Mouse (Mus musculus): Measurements from ENCODE around the gene Mad1l1.
A peak's percentile ranks its signal among the peaks of the same experiment; 100 is the strongest.

Gene Mad1l1

GRCm38 (mm10) chr5:140150136-140150535, 171.2 kb downstream of the Mad1l1 start:
- no peak for DNase-seq (ENCODE audit: low read depth in 2 of 2, low spot score in 2 of 2)

- no peak for DNase-seq (ENCODE audit: low read depth in 2 of 2, low spot score in 2 of 2)
Observed at GRCm38 (mm10) chr5:140149298-140149697, 172.1 kb downstream of the Mad1l1 start.

- no peak for DNase-seq (ENCODE audit: low read depth in 2 of 2, low spot score in 2 of 2)
Observed at GRCm38 (mm10) chr5:140143541-140143940, 177.8 kb downstream of the Mad1l1 start.

- no peak for DNase-seq (ENCODE audit: low read depth in 2 of 2, low spot score in 2 of 2)
Observed at GRCm38 (mm10) chr5:140141336-140141735, 180.0 kb downstream of the Mad1l1 start.

GRCm38 (mm10) chr5:140140214-140140613, 181.1 kb downstream of the Mad1l1 start:
- DNase-seq (ENCODE audit: low read depth in 2 of 2, low spot score in 2 of 2): peak in 1 of 2 experiments; percentile 4

- DNase-seq (ENCODE audit: low read depth in 2 of 2, low spot score in 2 of 2): no peak
Observed at GRCm38 (mm10) chr5:140135734-140136625, 185.4 kb downstream of the Mad1l1 start.

- DNase-seq (ENCODE audit: low read depth in 2 of 2, low spot score in 2 of 2): no peak
Observed at GRCm38 (mm10) chr5:140134021-140134420, 187.3 kb downstream of the Mad1l1 start.

- DNase-seq (ENCODE audit: low read depth in 2 of 2, low spot score in 2 of 2): no peak
Observed at GRCm38 (mm10) chr5:140128414-140128981, 192.9 kb downstream of the Mad1l1 start.

- no peak for DNase-seq (ENCODE audit: low read depth in 2 of 2, low spot score in 2 of 2)
Observed at GRCm38 (mm10) chr5:140127981-140128380, 193.4 kb downstream of the Mad1l1 start.

GRCm38 (mm10) chr5:140124626-140125025, 196.7 kb downstream of the Mad1l1 start:
- DNase-seq (ENCODE audit: low read depth in 2 of 2, low spot score in 2 of 2): no peak

- no peak for DNase-seq (ENCODE audit: low read depth in 2 of 2, low spot score in 2 of 2)
Observed at GRCm38 (mm10) chr5:140123640-140124366, 197.5 kb downstream of the Mad1l1 start.

- DNase-seq (ENCODE audit: low read depth in 2 of 2, low spot score in 2 of 2): no peak
Observed at GRCm38 (mm10) chr5:140123194-140123593, 198.2 kb downstream of the Mad1l1 start.

GRCm38 (mm10) chr5:140121966-140122365, 199.4 kb downstream of the Mad1l1 start:
- no peak for DNase-seq (ENCODE audit: low read depth in 2 of 2, low spot score in 2 of 2)

GRCm38 (mm10) chr5:140118921-140119320, 202.4 kb downstream of the Mad1l1 start:
- no peak for DNase-seq (ENCODE audit: low read depth in 2 of 2, low spot score in 2 of 2)

GRCm38 (mm10) chr5:140117968-140118367, 203.4 kb downstream of the Mad1l1 start:
- DNase-seq (ENCODE audit: low read depth in 2 of 2, low spot score in 2 of 2): no peak

- no peak for DNase-seq (ENCODE audit: low read depth in 2 of 2, low spot score in 2 of 2)
Observed at GRCm38 (mm10) chr5:140115434-140116271, 205.7 kb downstream of the Mad1l1 start.

- no peak for DNase-seq (ENCODE audit: low read depth in 2 of 2, low spot score in 2 of 2)
Observed at GRCm38 (mm10) chr5:140114512-140115060, 206.8 kb downstream of the Mad1l1 start.

GRCm38 (mm10) chr5:140113281-140113680, 208.1 kb downstream of the Mad1l1 start:
- no peak for DNase-seq (ENCODE audit: low read depth in 2 of 2, low spot score in 2 of 2)

- no peak for DNase-seq (ENCODE audit: low read depth in 2 of 2, low spot score in 2 of 2)
Observed at GRCm38 (mm10) chr5:140110024-140110423, 211.3 kb downstream of the Mad1l1 start.

GRCm38 (mm10) chr5:140107907-140108306, 213.4 kb downstream of the Mad1l1 start:
- DNase-seq (ENCODE audit: low read depth in 2 of 2, low spot score in 2 of 2): no peak

GRCm38 (mm10) chr5:140106051-140106450, 215.3 kb downstream of the Mad1l1 start:
- DNase-seq (ENCODE audit: low read depth in 2 of 2, low spot score in 2 of 2): no peak
